In the genomic region with DNA sequence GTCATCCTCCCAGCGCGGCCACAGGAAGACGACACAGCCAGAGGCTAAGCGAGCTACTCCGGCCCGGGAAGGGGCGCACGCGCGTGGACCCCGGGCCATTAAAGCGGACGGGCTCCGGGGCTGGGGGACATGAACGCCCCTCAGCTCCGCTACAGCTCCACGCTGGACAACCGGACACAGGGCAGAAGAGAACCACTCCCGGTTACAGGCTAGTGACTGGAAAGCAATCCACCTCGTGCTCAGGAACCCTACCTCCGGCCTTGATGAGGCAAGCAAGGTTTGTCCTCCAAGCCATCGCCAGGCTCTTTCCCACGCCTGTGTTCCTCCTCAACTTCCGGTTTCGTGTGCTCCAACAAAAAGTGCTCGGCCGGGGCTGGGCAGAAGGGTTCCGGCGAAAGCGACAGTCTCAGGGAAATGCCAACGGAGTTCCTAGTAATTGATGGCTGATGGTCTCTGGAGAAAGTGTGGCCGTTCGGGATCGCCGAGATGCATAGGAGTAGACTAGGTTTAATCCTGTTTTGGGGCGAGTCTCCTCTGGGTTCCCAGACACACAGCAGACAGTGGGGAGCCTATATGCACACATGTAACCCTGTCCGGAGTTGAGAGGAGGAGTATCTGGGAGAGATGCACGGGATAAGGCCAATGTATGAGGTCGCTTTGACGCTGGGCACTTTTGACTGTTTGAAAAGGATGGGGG, we compare ENCODE assay signal across 1 mouse cellular context.
A peak's percentile ranks its signal among the peaks of the same experiment; 100 is the strongest.
TF ChIP-seq lines count a peak whose summit lies in the region.

Tefm (minus strand) TSS at position 351 of the 697 bp plus-strand sequence.

TF ChIP-seq in MEL, 35 proteins besides CTCF, POLR2A, EP300 and RAD21 (continued from another document):
- no peak for TF ChIP-seq MEF2A (IDR thresholded peaks at IDR 0.05; ENCODE audit: extremely low read depth, insufficient replicate concordance, low read depth, low read length, poor library complexity, severe bottlenecking)
- no peak for TF ChIP-seq USF2 (IDR thresholded peaks at IDR 0.05; ENCODE audit: borderline replicate concordance in 1 of 2, insufficient read depth in 1 of 2, low read depth in 1 of 2, low read length in 2 of 2)
- TF ChIP-seq MAX (IDR thresholded peaks at IDR 0.05; ENCODE audit: low read length) = peak; percentile 87; the same call in 1 of the 2 replicates
- TF ChIP-seq TBP (IDR thresholded peaks at IDR 0.05; ENCODE audit: low read depth, low read length) = peak; percentile 97
- 0 out of 2 replicates have a peak, but pooled peaks have one; percentile 77 for TF ChIP-seq POLR2AphosphoS5 (IDR thresholded peaks at IDR 0.05; ENCODE audit: borderline replicate concordance, low read depth, low read length)
- TF ChIP-seq E2F4 (IDR thresholded peaks at IDR 0.05; ENCODE audit: borderline replicate concordance, low read depth, low read length) = no peak; the same call in 1 of the 2 replicates
- no peak for TF ChIP-seq MAFK (IDR thresholded peaks at IDR 0.05; ENCODE audit: borderline replicate concordance, low read depth, low read length)
- peak; percentile 93 for TF ChIP-seq HCFC1 (IDR thresholded peaks at IDR 0.05; ENCODE audit: low read depth, low read length)
- TF ChIP-seq USF1 (IDR thresholded peaks at IDR 0.05; ENCODE audit: low read depth, low read length) = no peak
- TF ChIP-seq ZNF384 (IDR thresholded peaks at IDR 0.05; ENCODE audit: low read depth, low read length) = no peak; the same call in 1 of the 2 replicates
- TF ChIP-seq BHLHE40 (IDR thresholded peaks at IDR 0.05; ENCODE audit: borderline replicate concordance, low read depth, low read length) = no peak
- TF ChIP-seq ZKSCAN1 (IDR thresholded peaks at IDR 0.05; ENCODE audit: low read depth, low read length) = no peak
